In the genomic region with DNA sequence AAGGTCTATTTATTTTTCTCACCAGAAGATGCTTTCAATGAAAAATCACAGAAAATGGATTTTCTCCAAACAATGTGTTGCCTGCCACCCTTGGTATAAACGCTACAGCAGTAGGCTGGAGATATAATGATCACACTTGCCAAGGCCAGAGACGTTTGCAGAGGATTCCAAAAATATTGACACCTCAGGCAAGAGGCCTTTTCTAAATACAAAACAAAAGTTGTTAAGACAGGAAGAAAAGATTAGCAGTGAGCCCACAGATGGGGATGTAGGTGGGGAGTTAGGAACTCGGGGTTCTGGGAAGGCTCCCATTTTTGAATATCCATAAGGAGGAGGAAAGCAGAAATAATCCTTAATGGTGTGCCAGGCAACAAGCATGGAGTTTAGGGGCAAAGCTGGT, we compare ENCODE assay signal across 14 mouse cellular contexts.
"Had no signal": no experiment of that assay in that cellular context is flagged by ENCODE, and none has a peak within 500 bp of the region (broad histone marks: within the 10 kb centered on the region; RNA-seq: fewer than 3 reads in every experiment).

No protein-coding gene starts in this region.

- H3K4me3 ChIP-seq: limb, embryonic 10.5 days; liver, embryonic 15.5 days; midbrain, embryonic 13.5 days had no signal

- H3K27ac ChIP-seq: limb, embryonic 10.5 days; liver, embryonic 15.5 days; midbrain, embryonic 13.5 days; stomach, postnatal 0 days had no signal

- H3K4me1 ChIP-seq: limb, embryonic 10.5 days; liver, embryonic 15.5 days; midbrain, embryonic 13.5 days had no signal

- H3K4me2 ChIP-seq: liver, embryonic 11.5 days; liver, embryonic 15.5 days; midbrain, embryonic 13.5 days had no signal

- DNase-seq: kidney, adult 8-10 months; kidney, postnatal 25 days; lung, adult 2 months; lung, postnatal 36 days; thymus, adult 18-20 months; thymus, postnatal 14 days had no signal

- H3K36me3 ChIP-seq: limb, embryonic 10.5 days; liver, embryonic 15.5 days; midbrain, embryonic 13.5 days had no signal

- H3K27me3 ChIP-seq: liver, embryonic 15.5 days; midbrain, embryonic 13.5 days had no signal

- ATAC-seq: inflammation-experienced regulatory T-cells, adult 6 months; intestine, postnatal 0 days; lung, postnatal 0 days; midbrain, embryonic 13.5 days had no signal

- H3K9ac ChIP-seq: liver, embryonic 15.5 days; midbrain, embryonic 13.5 days had no signal

- H3K9me3 ChIP-seq: limb, embryonic 10.5 days; liver, embryonic 15.5 days; midbrain, embryonic 13.5 days had no signal
